Mouse (Mus musculus): ENCODE data around the gene Robo3. TPM values are rescaled to one million over a fixed set of nuclear protein-coding genes. Genes with fewer than 3 reads are reported as not detected.

Gene Robo3
- polyA plus RNA-seq, 1 experiment from 2014 or later: 0.11 TPM

GRCm38 (mm10) chr9:37434932-37435331 is 1.9 kb upstream of the Robo3 start:
- no peak for ATAC-seq (ENCODE audit: low read depth)

DNA sequence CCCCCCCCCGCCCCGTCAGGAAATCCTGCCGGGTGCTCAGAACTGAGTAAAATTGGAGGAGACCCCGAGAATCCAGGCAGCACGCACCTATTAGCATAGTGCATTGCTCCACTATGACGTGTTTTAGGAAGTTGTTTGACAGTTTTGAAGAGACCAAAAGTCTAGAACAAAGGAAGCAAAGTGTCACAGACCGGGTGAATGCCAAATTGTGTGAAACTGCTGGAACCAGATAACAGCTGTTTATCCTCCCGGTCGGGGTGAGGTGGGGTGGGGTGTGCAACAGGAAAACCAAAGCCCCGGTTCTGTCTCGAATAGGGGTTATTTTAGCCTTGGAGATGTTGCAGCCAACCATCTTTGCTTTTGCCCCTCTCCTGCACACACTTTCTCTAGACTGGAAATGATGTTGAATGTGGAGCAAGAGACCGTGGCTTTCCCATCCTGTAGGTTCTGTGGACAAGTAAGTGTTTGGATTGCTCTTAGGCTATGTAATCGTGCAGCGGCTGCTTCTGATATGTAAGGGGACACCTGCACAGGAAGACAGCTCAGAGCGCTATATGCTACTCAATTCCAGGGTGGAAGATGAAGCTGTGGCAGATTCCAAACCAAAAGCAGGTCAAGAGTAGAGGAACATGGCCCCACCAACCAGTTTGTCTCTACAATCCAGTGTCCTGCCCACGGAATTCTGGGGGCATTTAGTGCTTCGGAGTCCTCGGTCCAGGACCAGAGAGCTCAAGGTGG is 946 bp upstream of the Robo3 start:
- WGBS (ENCODE audit: insufficient replicate concordance): under 1% methylated on average over 18 of the region's 18 CpGs
- Histone ChIP-seq H3K4me1 (ENCODE audit: control insufficient read depth, low read depth, low read length) (no peaks in the 10 kb centered on the region; the same call in 1 of the 2 replicates), H3K9ac (ENCODE audit: low read depth, low read length) (no peak overlapping the region), H3K9me3 (replicated peaks; ENCODE audit: control insufficient read depth, low read length) (no peaks in the 10 kb centered on the region), H3K27ac (ENCODE audit: low read length) (no peak overlapping the region), H3K36me3 (ENCODE audit: control insufficient read depth, insufficient read depth) (no peaks in the 10 kb centered on the region), H3K4me3 (ENCODE audit: low read depth, low read length) (no peak overlapping the region), H3K27me3 (ENCODE audit: control insufficient read depth, insufficient read depth, low read depth, low read length) (peaks cover 69% of the 10 kb centered on the region), H3K4me2 (ENCODE audit: low read depth, low read length) (no peak overlapping the region)
- ATAC-seq (ENCODE audit: low read depth): no peak

More at GRCm38 (mm10) chr9:37434932-37435331, 1.9 kb upstream of the Robo3 start:
- Histone ChIP-seq H3K4me3 (ENCODE audit: low read depth, low read length) (no peak overlapping the region), H3K9me3 (replicated peaks; ENCODE audit: control insufficient read depth, low read length) (no peaks in the 10 kb centered on the region), H3K4me1 (ENCODE audit: control insufficient read depth, low read depth, low read length) (no peaks in the 10 kb centered on the region; the same call in 1 of the 2 replicates), H3K9ac (ENCODE audit: low read depth, low read length) (no peak overlapping the region), H3K27me3 (ENCODE audit: control insufficient read depth, insufficient read depth, low read depth, low read length) (peaks cover 60% of the 10 kb centered on the region), H3K27ac (ENCODE audit: low read length) (no peak overlapping the region), H3K4me2 (ENCODE audit: low read depth, low read length) (no peak overlapping the region), H3K36me3 (ENCODE audit: control insufficient read depth, insufficient read depth) (no peaks in the 10 kb centered on the region)
- WGBS (ENCODE audit: insufficient replicate concordance): 4% methylated on average over 14 of the region's 14 CpGs

DNA sequence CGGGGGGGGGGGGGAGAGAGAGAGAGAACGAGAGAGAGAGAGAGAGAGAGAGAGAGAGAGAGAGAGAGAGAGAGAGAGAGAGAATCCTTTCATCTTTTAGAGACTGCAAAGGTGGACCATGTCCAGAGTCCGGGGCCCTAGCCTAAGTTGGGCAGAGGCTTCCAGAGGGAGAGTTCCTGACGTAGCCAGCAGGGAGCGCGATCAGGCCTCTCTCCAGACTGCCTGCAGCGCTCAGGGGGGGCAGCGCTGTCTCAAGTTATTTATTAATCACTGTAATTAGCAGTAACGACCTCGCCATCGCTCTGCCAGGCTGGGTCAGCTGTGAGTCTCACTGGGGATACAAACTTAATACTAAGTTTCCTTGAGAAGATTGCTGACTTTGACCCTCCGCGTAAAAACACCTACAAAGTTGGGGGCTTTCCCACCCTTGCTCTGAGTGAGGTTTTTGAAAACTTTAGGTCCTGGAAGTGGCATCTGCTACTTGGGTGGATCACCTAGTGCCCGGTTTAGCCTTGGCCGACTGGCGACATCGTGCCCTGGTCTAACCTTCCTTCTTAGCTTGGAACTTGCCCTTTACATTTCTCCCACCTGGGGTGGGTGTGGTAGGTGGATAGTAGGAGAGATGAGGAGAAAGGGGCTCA is 900 bp downstream of the Robo3 start:
- no peak overlapping the region for H3K4me2 ChIP-seq (ENCODE audit: low read depth, low read length)
- H3K27ac ChIP-seq (ENCODE audit: low read length): no peak overlapping the region
- no peaks in the 10 kb centered on the region for H3K36me3 ChIP-seq (ENCODE audit: control insufficient read depth, insufficient read depth)
- H3K4me1 ChIP-seq (ENCODE audit: control insufficient read depth, low read depth, low read length): no peaks in the 10 kb centered on the region; the same call in 1 of the 2 replicates
- H3K9me3 ChIP-seq (replicated peaks; ENCODE audit: control insufficient read depth, low read length): no peaks in the 10 kb centered on the region
- H3K27me3 ChIP-seq (ENCODE audit: control insufficient read depth, insufficient read depth, low read depth, low read length): peaks cover 74% of the 10 kb centered on the region
- no peak overlapping the region for H3K9ac ChIP-seq (ENCODE audit: low read depth, low read length)
- no peak overlapping the region for H3K4me3 ChIP-seq (ENCODE audit: low read depth, low read length)
- under 1% methylated on average over 16 of the region's 17 CpGs for WGBS (ENCODE audit: insufficient replicate concordance)
- ATAC-seq (ENCODE audit: low read depth): no peak

DNA sequence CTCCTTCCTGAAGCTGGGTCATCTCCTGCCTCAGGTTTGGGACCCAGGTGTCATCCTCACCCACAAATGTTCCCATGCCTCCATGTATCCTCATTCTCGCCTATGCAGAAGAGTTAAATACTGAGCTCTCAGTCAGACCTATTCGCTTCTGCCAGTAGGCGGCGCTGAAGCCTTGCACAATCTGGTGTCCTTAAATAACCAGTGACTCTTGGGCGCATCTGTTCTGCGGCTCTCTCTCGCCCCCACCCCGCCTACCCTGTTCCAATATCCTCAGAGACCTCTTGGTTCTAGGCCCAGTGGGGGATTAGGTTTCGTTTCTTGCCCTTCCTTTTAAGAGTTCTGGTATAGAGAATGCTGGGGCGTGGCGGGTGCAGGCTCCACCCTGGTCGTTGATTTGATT is 2.5 kb downstream of the Robo3 start:
- Histone ChIP-seq H3K4me2 (ENCODE audit: low read depth, low read length) (no peak overlapping the region), H3K9me3 (replicated peaks; ENCODE audit: control insufficient read depth, low read length) (no peaks in the 10 kb centered on the region), H3K27ac (ENCODE audit: low read length) (no peak overlapping the region), H3K36me3 (ENCODE audit: control insufficient read depth, insufficient read depth) (no peaks in the 10 kb centered on the region), H3K4me3 (ENCODE audit: low read depth, low read length) (no peak overlapping the region), H3K9ac (ENCODE audit: low read depth, low read length) (no peak overlapping the region), H3K4me1 (ENCODE audit: control insufficient read depth, low read depth, low read length) (no peaks in the 10 kb centered on the region; the same call in 1 of the 2 replicates), H3K27me3 (ENCODE audit: control insufficient read depth, insufficient read depth, low read depth, low read length) (peaks cover 68% of the 10 kb centered on the region)
- 4% methylated on average over 12 of the region's 12 CpGs for WGBS (ENCODE audit: insufficient replicate concordance)
- no peak for ATAC-seq (ENCODE audit: low read depth)

GRCm38 (mm10) chr9:37429326-37429725 is 3.7 kb downstream of the Robo3 start:
- 17% methylated on average over 26 of the region's 26 CpGs for WGBS (ENCODE audit: insufficient replicate concordance)
- no peak overlapping the region for H3K4me2 ChIP-seq (ENCODE audit: low read depth, low read length)
- H3K4me3 ChIP-seq (ENCODE audit: low read depth, low read length): no peak overlapping the region
- no peak overlapping the region for H3K27ac ChIP-seq (ENCODE audit: low read length)
- H3K36me3 ChIP-seq (ENCODE audit: control insufficient read depth, insufficient read depth): no peaks in the 10 kb centered on the region
- no peak for ATAC-seq (ENCODE audit: low read depth)
- H3K9ac ChIP-seq (ENCODE audit: low read depth, low read length): no peak overlapping the region
- H3K9me3 ChIP-seq (replicated peaks; ENCODE audit: control insufficient read depth, low read length): no peaks in the 10 kb centered on the region
- H3K27me3 ChIP-seq (ENCODE audit: control insufficient read depth, insufficient read depth, low read depth, low read length): peaks cover 57% of the 10 kb centered on the region
- H3K4me1 ChIP-seq (ENCODE audit: control insufficient read depth, low read depth, low read length): no peaks in the 10 kb centered on the region; the same call in 1 of the 2 replicates

- H3K9ac ChIP-seq (ENCODE audit: low read depth, low read length): no peak overlapping the region
- WGBS (ENCODE audit: insufficient replicate concordance): 20% methylated on average over 12 of the region's 12 CpGs
- H3K27ac ChIP-seq (ENCODE audit: low read length): no peak overlapping the region
- peaks cover 3% of the 10 kb centered on the region for H3K4me1 ChIP-seq (ENCODE audit: control insufficient read depth, low read depth, low read length)
- no peak for ATAC-seq (ENCODE audit: low read depth)
- H3K27me3 ChIP-seq (ENCODE audit: control insufficient read depth, insufficient read depth, low read depth, low read length): no peaks in the 10 kb centered on the region
- peak overlapping the region; percentile 62 for H3K4me2 ChIP-seq (ENCODE audit: low read depth, low read length)
- peak overlapping the region; percentile 3; the same call in 1 of the 2 replicates for H3K4me3 ChIP-seq (ENCODE audit: low read depth, low read length)
- H3K36me3 ChIP-seq (ENCODE audit: control insufficient read depth, insufficient read depth): no peaks in the 10 kb centered on the region
- no peaks in the 10 kb centered on the region for H3K9me3 ChIP-seq (replicated peaks; ENCODE audit: control insufficient read depth, low read length)
Observed at GRCm38 (mm10) chr9:37421239-37421638, 11.8 kb downstream of the Robo3 start.

DNA sequence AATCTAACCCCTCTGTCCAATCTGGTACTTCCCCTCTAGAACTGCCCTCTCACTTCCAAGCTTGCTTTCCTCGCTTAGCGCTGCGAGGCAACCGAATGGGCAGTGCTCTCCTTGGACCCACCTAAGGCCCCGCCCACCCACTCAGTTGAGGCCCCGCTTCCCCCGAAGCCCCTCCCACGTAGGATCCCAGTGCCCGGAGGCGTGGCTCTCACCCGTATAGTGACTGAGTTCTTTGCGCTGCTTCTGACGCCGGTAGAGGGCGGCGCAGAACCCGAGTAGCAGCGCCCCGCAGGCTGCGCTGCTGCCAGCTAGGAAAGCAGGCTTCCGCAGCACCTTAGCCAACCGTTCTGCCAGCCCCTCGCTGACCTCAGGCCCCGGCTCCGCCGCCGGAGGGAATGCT is 12.4 kb downstream of the Robo3 start:
- WGBS (ENCODE audit: insufficient replicate concordance): under 1% methylated on average over 27 of the region's 27 CpGs
- ATAC-seq (ENCODE audit: low read depth): peak; percentile 85
- Histone ChIP-seq H3K27ac (ENCODE audit: low read length) (no peak overlapping the region), H3K4me3 (ENCODE audit: low read depth, low read length) (peak overlapping the region; percentile 39), H3K36me3 (ENCODE audit: control insufficient read depth, insufficient read depth) (no peaks in the 10 kb centered on the region), H3K9me3 (replicated peaks; ENCODE audit: control insufficient read depth, low read length) (no peaks in the 10 kb centered on the region), H3K27me3 (ENCODE audit: control insufficient read depth, insufficient read depth, low read depth, low read length) (no peaks in the 10 kb centered on the region), H3K4me2 (ENCODE audit: low read depth, low read length) (peak overlapping the region; percentile 62), H3K9ac (ENCODE audit: low read depth, low read length) (no peak overlapping the region), H3K4me1 (ENCODE audit: control insufficient read depth, low read depth, low read length) (peaks cover 3% of the 10 kb centered on the region)

- Histone ChIP-seq H3K4me3 (ENCODE audit: low read depth, low read length) (no peak overlapping the region), H3K36me3 (ENCODE audit: control insufficient read depth, insufficient read depth) (no peaks in the 10 kb centered on the region), H3K4me2 (ENCODE audit: low read depth, low read length) (no peak overlapping the region), H3K9ac (ENCODE audit: low read depth, low read length) (no peak overlapping the region), H3K9me3 (replicated peaks; ENCODE audit: control insufficient read depth, low read length) (no peaks in the 10 kb centered on the region), H3K4me1 (ENCODE audit: control insufficient read depth, low read depth, low read length) (peaks cover 3% of the 10 kb centered on the region), H3K27me3 (ENCODE audit: control insufficient read depth, insufficient read depth, low read depth, low read length) (no peaks in the 10 kb centered on the region), H3K27ac (ENCODE audit: low read length) (no peak overlapping the region)
- 59% methylated on average over 4 of the region's 4 CpGs for WGBS (ENCODE audit: insufficient replicate concordance)
- ATAC-seq (ENCODE audit: low read depth): no peak
Observed at GRCm38 (mm10) chr9:37418791-37419190, 14.3 kb downstream of the Robo3 start.

DNA sequence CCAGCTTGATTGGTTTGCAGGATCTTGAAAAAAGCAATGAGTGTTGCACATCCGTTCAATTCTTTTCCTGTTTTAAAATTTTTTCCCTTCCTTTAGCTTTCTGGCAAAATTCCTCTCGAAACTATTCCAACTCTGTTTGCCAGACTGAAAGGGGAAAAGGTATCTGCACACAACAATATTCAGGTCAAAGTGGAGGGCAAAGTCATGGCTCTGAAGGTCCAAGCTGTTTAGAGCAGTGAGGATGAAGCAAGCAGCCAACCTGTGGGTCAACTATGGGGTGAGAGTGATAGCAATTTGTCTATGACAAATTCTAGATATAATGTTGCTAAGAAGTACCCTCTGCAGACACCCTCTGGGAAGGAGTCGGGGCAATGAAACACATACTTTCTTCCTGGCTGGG is 18.4 kb downstream of the Robo3 start:
- Histone ChIP-seq H3K27me3 (ENCODE audit: control insufficient read depth, insufficient read depth, low read depth, low read length) (no peaks in the 10 kb centered on the region), H3K9me3 (replicated peaks; ENCODE audit: control insufficient read depth, low read length) (no peaks in the 10 kb centered on the region), H3K9ac (ENCODE audit: low read depth, low read length) (no peak overlapping the region), H3K4me2 (ENCODE audit: low read depth, low read length) (no peak overlapping the region), H3K27ac (ENCODE audit: low read length) (no peak overlapping the region), H3K4me3 (ENCODE audit: low read depth, low read length) (no peak overlapping the region), H3K4me1 (ENCODE audit: control insufficient read depth, low read depth, low read length) (no peaks in the 10 kb centered on the region), H3K36me3 (ENCODE audit: control insufficient read depth, insufficient read depth) (no peaks in the 10 kb centered on the region)
- WGBS (ENCODE audit: insufficient replicate concordance): 53% methylated on average over 3 of the region's 3 CpGs
- ATAC-seq (ENCODE audit: low read depth): no peak

All from liver, embryonic 16.5 days (tissue).